Comparison of ENCODE assay signal across 8 mouse cellular contexts in the genomic region with DNA sequence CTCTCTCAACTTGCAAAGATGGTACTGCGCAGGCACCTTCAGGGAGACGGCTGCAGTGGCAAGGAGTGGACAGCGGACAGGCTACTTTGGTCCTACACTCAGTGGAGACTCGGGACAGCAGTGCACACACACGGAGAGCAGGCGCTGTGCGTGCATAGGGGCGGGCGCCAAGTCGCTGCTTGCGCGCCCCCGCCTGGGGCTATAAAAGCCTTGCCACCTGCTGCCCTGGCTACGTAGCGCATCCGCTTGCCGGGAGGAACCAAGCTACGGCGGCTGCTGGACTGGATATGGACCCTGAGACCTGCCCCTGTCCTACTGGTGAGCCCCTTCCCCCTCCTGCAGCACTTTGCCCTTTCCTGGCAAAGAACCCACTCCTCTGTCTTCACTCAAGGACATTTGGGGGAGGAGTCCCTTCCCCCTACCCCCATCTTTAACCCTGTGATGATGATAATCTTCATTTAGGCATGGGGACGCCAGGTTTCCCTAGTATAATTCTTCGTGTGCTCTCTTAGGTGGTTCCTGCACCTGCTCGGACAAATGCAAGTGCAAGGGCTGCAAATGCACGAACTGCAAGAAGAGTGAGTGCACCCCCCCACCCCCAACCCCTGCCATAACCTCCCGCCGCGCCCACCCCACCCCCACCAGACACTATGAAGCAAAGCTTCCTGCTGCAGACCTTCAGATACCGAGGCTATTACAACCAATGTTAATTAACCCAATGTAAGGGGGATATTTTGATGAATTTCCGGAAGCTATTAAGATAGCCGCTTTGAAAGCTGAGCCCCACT. TPM values are rescaled to one million over a fixed set of nuclear protein-coding genes. Genes with fewer than 3 reads are reported as not detected.
DNase-seq lines count a peak whose midpoint lies in the region; ATAC-seq and TF ChIP-seq lines count a peak whose summit lies in the region.

Gene Mt3 (plus strand): TSS at position 95 of the 788 bp plus-strand sequence.

- peak; percentile 36 for DNase-seq in kidney, adult 2 months
- no peak for DNase-seq in kidney, adult 11 months
- peak; percentile 79 for DNase-seq in embryo, embryonic 10 days (ENCODE audit: low spot score)
- peak; percentile 64 for DNase-seq in gastrocnemius, postnatal 14 days
- DNase-seq in intestine, embryonic 14.5 days (ENCODE audit: low spot score): peak; percentile 68
- peak; percentile 82 for DNase-seq in left cerebral cortex, postnatal 4 days
- peak; percentile 53 for DNase-seq in neural tube, embryonic 10.5 days (ENCODE audit: extremely low spot score, low spot score)
- peak; percentile 36 for DNase-seq in thymus, postnatal 0 days (ENCODE audit: low spot score)

- no peak for TF ChIP-seq CTCF in kidney, adult 2 months (conservative IDR thresholded peaks at IDR 0.05; ENCODE audit: insufficient read depth, insufficient read length, low read depth, low read length)

- no peaks in the 10 kb centered on the region for H3K4me1 ChIP-seq in kidney, adult 2 months (ENCODE audit: control insufficient read depth, insufficient read depth, low read length)
- peaks cover 12% of the 10 kb centered on the region for H3K4me1 ChIP-seq in intestine, embryonic 14.5 days (replicated peaks; ENCODE audit: control insufficient read depth, insufficient read depth, low read length)

- TF ChIP-seq POLR2A in kidney, adult 2 months (IDR thresholded peaks at IDR 0.05; ENCODE audit: low read depth, low read length): no peak

- no peaks in the 10 kb centered on the region for H3K27me3 ChIP-seq in kidney, adult 2 months (replicated peaks; ENCODE audit: control insufficient read depth, insufficient read depth, low read length)
- 0 out of 2 replicates have a peak, but pooled peaks cover 6% of the 10 kb centered on the region for H3K27me3 ChIP-seq in intestine, embryonic 14.5 days (replicated peaks; ENCODE audit: control insufficient read depth, insufficient read depth, low read length)

- no peak within 1 kb of the TSS for H3K27ac ChIP-seq in kidney, adult 2 months (ENCODE audit: insufficient read depth, low read depth, low read length)
- H3K27ac ChIP-seq in intestine, embryonic 14.5 days (ENCODE audit: low read depth): no peak within 1 kb of the TSS

- ATAC-seq in intestine, embryonic 14.5 days (replicated peaks; ENCODE audit: low FRiP score, low TSS enrichment, low read depth): peak; percentile 59; the same call in 1 of the 2 replicates

- H3K9me3 ChIP-seq in intestine, embryonic 14.5 days (ENCODE audit: control insufficient read depth, low read length): no peaks in the 10 kb centered on the region

- H3K4me2 ChIP-seq in intestine, embryonic 14.5 days (ENCODE audit: low read length): peak within 1 kb of the TSS; percentile 55

- no peaks in the 10 kb centered on the region for H3K36me3 ChIP-seq in kidney, adult 2 months (ENCODE audit: control insufficient read depth, insufficient read depth, low read length)
- H3K36me3 ChIP-seq in intestine, embryonic 14.5 days (ENCODE audit: control insufficient read depth, insufficient read depth, low read length): no peaks in the 10 kb centered on the region

- 5% methylated on average over 29 of the region's 29 CpGs for WGBS in kidney, adult 2 months
- 2% methylated on average over 29 of the region's 29 CpGs for WGBS in intestine, embryonic 14.5 days

- H3K4me3 ChIP-seq in kidney, adult 2 months (ENCODE audit: insufficient read depth, low read depth, low read length): peak within 1 kb of the TSS; percentile 11; the same call in 1 of the 2 replicates
- peak within 1 kb of the TSS; percentile 16 for H3K4me3 ChIP-seq in intestine, embryonic 14.5 days (ENCODE audit: low read depth, low read length)

- intact Hi-C loops in gastrocnemius, postnatal 14 days (cut with DNase I; ENCODE audit: low total_unique reads): loop anchor here (5.0 kb wide), 1 partner anchor 45 kb away; no protein-coding TSS in a partner anchor
- intact Hi-C loops in left cerebral cortex, postnatal 4 days (cut with DNase I): no loop called here

- no peak within 1 kb of the TSS for H3K9ac ChIP-seq in intestine, embryonic 14.5 days (ENCODE audit: low read length)

RNA-seq across cellular contexts. Expression of gene Mt3, which starts in this region (rescaled TPM):
- 4.2 and 8.4 TPM in 2 replicates for polyA plus RNA-seq in kidney, adult 2 months (2012; rRNA removed)
- 10 to 100 TPM in 1 of 2 experiments, 1 to 10 TPM in 1; 5.8 to 11.2 TPM for total RNA-seq in gastrocnemius, postnatal 14 days (2021)
- 8.0 and 8.7 TPM in 2 replicates for polyA plus RNA-seq in intestine, embryonic 14.5 days (2014; fragmentation: Nextera tagmentation; extraction: Ambion mirVana)
- total RNA-seq in left cerebral cortex, postnatal 4 days (2021): 100 to 1,000 TPM; 204 to 210 TPM
- polyA plus RNA-seq in thymus, postnatal 0 days (2015; fragmentation: Nextera tagmentation; extraction: Ambion mirVana): 3.6 and 4.6 TPM in 2 replicates

Comparison
In these comparisons a context has a peak if more than half of its experiments do, and no peak if none do; other contexts are left out.
1. RNA of gene Mt3 (total RNA-seq): 204 to 210 TPM in left cerebral cortex, postnatal 4 days; 5.8 to 11.2 TPM in gastrocnemius, postnatal 14 days; every median in the first group is over 10 times any median in the second.